Mouse (Mus musculus) urinary bladder, postnatal 14 days (tissue): ENCODE data around the gene Hdac9.

Experiments
- DNase-seq: peaks from one replicate; pipeline ENCODE4 v3.0.0; 2021; ENCODE audit warnings: low spot score

Hdac9 gene

GRCm38 (mm10) chr12:34806528-34806927, 110.4 kb downstream of the Hdac9 start:
- DNase-seq, result no peak

GRCm38 (mm10) chr12:34803721-34804120, 113.2 kb downstream of the Hdac9 start:
- DNase-seq, result no peak

DNA sequence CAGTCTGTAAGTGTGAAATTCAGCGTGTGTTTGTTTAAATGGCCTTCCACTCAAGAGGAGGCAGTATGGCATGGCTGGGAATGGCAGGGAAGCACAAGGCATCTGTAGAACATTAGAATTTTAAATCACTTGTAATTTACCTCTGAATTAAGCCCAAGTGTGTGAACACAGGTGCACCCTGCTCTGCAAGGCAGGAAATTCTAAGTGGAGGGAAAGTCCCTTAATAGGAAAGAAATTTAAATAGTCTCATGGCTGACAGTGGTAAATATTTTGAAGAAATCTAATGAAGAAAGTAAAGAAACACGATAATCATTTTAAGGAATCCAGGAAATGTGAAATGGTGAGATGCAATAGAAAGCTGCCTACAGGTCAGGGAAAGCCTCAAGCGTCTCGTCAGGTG, 114.6 kb downstream of the Hdac9 start:
- DNase-seq, result no peak

DNA sequence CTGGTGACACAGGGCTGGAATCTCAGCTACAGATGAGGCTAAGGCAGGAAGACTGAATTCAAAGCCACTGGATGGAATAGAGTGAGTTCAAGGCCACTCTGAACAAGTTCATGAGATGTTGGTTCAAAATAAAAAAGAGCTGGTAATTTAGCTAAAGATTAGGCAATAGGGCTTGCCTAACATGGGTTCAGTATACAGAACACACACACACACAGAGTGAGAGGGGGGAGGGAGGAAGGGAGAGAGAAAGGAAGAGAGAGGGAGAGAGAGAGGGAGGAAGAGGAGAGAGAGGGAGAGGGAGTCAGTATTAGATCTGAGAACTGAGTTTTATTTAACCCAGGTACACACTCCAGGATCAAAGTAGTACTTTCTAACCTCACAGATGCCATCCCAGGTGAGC, 115.1 kb downstream of the Hdac9 start:
- DNase-seq, result no peak

GRCm38 (mm10) chr12:34797389-34797788, 119.5 kb downstream of the Hdac9 start:
- DNase-seq, result no peak

GRCm38 (mm10) chr12:34795487-34795886, 121.4 kb downstream of the Hdac9 start:
- DNase-seq, result no peak

DNA sequence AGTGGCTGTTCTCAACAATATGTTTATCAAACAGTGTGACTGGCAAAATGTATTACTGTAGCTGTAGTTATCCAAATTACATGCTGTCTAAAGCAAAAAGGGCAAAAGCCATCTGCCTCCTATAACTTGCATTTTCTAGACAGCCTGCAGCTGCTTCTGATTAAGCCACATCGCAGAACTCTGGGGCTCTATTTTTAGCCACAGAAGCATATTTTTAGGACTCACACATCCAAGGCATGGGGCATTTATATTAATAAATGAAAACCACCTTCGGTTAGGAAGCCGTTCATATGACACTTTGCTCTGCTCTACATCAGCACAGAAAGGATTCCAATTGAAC, 124.8 kb downstream of the Hdac9 start:
- DNase-seq, result no peak

DNA sequence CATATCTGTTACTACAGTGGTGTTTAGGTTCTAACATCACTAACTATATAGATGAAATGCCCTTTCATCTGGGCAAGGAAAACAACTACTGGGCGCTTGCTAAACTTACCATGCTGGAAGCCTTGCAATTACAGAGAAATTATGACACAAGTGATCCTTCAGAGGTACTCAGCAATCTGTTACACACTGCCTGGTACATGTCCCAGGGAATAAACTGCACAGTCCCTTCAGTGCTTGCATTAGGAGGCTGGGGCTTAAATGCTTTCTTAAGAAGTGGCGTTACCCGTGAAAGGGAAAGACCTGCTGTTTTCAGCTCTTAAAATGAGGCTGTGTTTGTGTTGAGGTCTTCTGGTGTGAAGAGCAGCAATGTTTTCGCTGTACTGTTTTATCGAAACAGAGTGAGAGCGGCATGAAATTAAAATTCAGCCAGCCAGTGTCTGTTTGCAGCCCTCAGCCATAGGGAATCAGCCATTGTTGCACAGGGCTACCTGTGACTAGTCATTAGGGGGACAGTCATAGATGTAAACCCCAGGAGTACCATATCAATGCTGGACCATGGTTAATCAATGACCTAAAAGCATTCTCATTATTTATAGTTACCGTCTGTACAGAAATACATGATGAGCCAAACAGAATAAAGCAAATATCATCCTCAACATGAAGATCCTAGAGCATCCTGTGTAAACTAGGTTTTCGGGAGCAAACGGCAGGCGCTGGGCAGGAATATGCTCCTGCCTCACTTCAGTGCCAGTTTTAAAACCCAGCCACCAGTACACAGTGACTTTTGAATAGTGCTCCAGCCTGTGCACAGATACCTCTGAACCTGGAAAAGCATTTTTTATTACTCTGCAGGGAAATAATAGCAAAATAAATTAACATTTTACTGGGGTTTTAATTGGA, 125.4 kb downstream of the Hdac9 start:
- DNase-seq, result no peak

GRCm38 (mm10) chr12:34789031-34789982, 127.6 kb downstream of the Hdac9 start:
- no peak for DNase-seq

DNA sequence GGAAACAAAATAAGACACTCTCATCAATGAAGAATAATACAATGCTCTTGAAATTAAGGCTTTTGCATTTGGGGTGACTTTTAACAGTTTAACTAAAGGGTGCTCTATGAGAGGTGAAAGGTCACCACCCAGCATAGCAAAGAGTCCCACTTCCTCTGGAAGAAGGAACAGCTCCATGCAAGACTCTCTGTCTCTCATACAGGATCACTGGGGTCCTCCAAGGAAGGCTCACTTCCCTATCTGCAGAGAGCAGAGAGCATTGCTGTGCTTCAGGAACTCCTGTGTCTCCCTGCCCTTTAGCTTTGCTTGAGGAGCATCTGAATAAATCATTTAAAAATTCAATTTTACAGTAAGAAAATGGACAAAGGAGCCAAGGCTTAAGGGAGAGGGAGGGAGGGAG, 129.5 kb downstream of the Hdac9 start:
- DNase-seq, result no peak

- DNase-seq, result no peak
Observed at GRCm38 (mm10) chr12:34783574-34783973, 133.3 kb downstream of the Hdac9 start.

DNA sequence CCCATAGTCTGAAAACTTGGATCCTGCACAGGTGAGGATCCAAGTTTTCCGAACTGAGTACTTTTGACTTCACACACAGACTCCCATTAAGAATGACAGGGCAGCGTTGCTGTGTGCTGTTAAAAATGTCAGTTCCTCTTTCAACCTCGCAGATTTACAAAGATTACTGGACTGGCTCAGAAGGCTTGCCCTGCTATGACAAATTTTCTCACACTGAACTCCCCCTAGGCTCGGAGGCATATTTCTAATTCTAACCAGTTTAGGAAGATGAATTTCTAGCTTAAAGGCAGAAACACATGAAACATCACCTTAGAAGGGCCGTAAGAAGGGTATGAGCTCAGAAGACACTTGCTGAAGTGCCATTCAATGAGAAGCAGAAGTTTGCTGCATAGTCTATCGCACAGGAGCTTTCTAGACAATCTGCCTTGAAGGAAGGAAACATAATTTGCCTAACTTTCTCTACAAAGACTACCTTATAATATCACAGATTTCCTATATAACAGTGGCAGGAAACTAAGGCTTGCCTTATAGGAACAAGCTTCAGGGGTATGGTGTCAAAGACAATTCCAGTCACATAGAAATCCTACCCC, 137.4 kb downstream of the Hdac9 start:
- DNase-seq, result no peak

- no peak for DNase-seq
Observed at GRCm38 (mm10) chr12:34776170-34776569, 140.7 kb downstream of the Hdac9 start.

DNA sequence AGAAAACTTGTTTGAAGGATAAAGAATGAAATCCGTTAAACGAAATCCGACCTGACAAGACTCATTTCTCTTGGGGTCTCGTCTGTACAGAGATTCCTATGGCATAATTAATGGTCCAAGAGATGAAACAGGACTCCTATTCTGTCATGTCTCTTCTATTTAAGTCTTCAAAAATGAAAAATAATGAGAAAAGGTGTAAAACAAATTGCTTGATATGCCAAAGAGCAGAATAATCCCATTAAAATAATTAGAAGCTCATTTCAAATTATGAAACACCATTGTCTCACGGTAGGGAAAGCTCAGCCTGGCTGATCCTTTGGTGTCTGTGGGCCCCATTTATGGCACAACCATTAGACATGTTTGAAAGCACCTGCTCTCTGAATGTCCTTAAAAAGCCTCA, 142.8 kb downstream of the Hdac9 start:
- no peak for DNase-seq

GRCm38 (mm10) chr12:34767226-34767775, 149.6 kb downstream of the Hdac9 start:
- no peak for DNase-seq

- DNase-seq, result no peak
Observed at GRCm38 (mm10) chr12:34747266-34747665, 169.6 kb downstream of the Hdac9 start.

DNA sequence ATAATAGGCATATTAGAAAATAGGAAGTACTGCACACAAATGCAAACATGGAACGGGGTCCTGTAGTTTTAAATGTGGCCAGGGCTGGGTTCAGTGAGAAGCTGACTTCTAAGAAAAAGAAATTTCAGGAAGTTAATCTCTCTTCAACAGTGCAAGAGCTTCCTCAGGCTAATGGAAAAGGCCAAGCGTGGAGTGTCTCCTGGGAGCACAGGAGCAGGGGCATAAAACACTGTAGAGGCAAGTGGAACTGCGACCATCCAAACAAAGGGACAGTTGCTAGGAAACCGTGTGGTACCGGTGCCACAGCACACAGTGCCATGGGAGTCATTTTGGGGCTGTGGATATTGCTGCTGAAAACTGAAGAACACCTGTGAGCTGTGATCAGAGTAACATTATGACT, 191.7 kb downstream of the Hdac9 start:
- DNase-seq, result no peak

DNA sequence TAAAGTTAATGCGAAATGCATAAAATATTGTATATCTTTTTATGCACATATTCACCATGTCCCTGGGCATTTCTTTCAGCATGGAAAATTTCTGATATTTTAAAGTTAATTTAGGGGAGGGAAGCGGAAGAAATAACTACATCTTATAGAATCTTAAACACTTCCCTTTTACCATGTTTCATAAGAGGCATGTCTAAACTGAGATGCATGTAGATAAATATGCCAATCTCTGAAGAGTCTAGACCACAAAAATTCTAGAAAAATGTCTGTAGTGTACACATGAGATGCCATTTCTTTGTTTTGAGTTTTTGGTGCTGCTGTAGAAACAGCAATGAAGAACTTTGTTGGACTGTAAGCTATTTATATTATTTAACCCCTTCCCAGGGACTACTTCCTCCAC, 192.6 kb downstream of the Hdac9 start:
- DNase-seq, result no peak

DNA sequence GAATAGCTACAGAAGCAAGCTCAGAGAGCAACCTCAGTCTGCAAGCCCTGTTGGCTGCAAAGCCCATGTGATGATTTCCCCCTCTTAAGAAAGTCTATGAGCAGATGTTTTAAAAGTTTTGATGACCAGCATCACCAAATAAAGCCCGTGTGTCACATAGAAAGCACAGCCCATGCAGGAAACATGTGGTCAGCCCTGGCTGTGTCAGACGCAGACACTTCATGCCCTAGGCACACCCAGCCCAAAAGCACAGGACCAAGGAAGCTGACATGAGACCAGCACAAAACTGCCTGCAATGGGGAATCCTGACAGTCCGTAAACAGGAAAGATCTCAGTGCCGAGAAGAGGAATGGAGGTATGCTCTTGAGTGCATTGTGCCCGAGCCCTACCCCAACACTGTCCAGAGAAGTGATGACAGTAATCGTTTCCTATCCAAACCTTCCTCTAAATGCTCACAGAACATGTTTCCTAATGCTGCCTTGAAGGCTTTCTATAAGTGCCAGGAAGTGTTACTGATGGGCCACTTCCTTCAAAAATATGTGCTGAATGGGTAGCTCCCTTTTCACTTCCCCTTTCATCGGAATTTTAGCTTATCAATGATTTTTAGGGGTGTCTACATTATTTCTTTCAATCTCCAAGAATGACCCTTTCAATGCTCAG, 193.9 kb downstream of the Hdac9 start:
- no peak for DNase-seq

DNA sequence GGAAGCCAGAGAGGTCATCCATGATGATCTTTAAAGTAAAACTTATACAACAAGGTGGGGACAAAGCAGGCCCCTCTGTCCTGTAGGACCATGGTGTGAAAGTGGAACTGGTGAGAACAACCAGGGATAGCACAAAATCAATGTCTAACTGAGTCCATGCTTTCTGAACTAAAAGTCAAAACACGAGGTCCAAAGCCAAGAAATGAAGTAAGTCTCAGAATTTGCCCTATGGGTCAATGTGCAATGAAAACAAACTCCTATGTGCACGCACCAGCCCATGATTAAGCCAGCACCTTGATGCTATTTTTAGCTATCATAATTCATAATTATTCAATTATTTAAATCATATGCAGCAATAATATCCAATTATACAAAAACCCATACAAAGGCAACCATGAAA, 196.0 kb downstream of the Hdac9 start:
- DNase-seq, result no peak

GRCm38 (mm10) chr12:34714266-34714939, 202.5 kb downstream of the Hdac9 start:
- DNase-seq, result no peak
